Mouse (Mus musculus) CH12.LX (cell line): Measurements from ENCODE around the gene Prkx. TPM values are rescaled to one million over a fixed set of nuclear protein-coding genes. Genes with fewer than 3 reads are reported as not detected.

Experiments used
- DNase-seq: peaks from one replicate; pipeline ENCODE4 v3.0.0-alpha.2; 2013; ENCODE audit errors: extremely low read depth
- H3K27ac ChIP-seq: 2 replicates; pipeline ENCODE4 v1.5.1; 2012; ENCODE audit warnings: low read depth, mild to moderate bottlenecking, control low read depth, moderate library complexity; ENCODE audit not compliant: insufficient read depth
- H3K27me3 ChIP-seq: replicated peaks from 2 replicates; pipeline ENCODE3; 2012; ENCODE audit warnings: inconsistent platforms
- H3K36me3 ChIP-seq, 2 experiments: replicated peaks in 1 of 2; 2 replicates each; pipeline versions ENCODE3 to v1.6.1; 2012; ENCODE audit warnings: inconsistent platforms in 1 of 2, low read length in 1 of 2, mild to moderate bottlenecking in 1 of 2, mixed read lengths in 1 of 2, moderate library complexity in 1 of 2; ENCODE audit not compliant: control insufficient read depth in 1 of 2, insufficient read depth in 1 of 2
- H3K4me1 ChIP-seq, 2 experiments: 2 replicates each; pipeline ENCODE4 v1.6.1; 2012; ENCODE audit warnings: inconsistent platforms in 1 of 2, moderate library complexity in 1 of 2; ENCODE audit not compliant: insufficient read depth in 2 of 2, control insufficient read depth in 1 of 2
- H3K4me2 ChIP-seq: 2 replicates; pipeline ENCODE4 v1.6.1; 2012; ENCODE audit warnings: low read depth, mild to moderate bottlenecking, control low read depth; ENCODE audit not compliant: poor library complexity, insufficient read depth, severe bottlenecking
- H3K4me3 ChIP-seq, 3 experiments: fragments of 150-350 bp in 1 of 3; sonication (generic) in 1 of 3; replicated peaks in 1 of 3; 2 replicates each; pipeline versions ENCODE3 to v1.5.1; 2011 to 2012; ENCODE audit warnings: low read depth in 2 of 3, low read length in 2 of 3, mild to moderate bottlenecking in 2 of 3, moderate library complexity in 2 of 3, control low read depth in 1 of 3, improper control_type of control experiment in 1 of 3, inconsistent platforms in 1 of 3, mixed read lengths in 1 of 3; ENCODE audit not compliant: poor library complexity in 1 of 3
- H3K79me2 ChIP-seq: replicated peaks from 2 replicates; pipeline ENCODE4 v1.6.1; 2012; ENCODE audit warnings: mild to moderate bottlenecking, moderate library complexity; ENCODE audit not compliant: control insufficient read depth, poor library complexity, insufficient read depth, severe bottlenecking; ENCODE audit errors: extremely low read depth
- H3K9ac ChIP-seq: 2 replicates; pipeline ENCODE4 v1.6.1; 2012; ENCODE audit warnings: low read depth, mild to moderate bottlenecking, control low read depth, moderate library complexity; ENCODE audit not compliant: insufficient read depth
- H3K9me3 ChIP-seq: replicated peaks from 2 replicates; pipeline ENCODE3; 2012; ENCODE audit warnings: low read length, inconsistent platforms, mixed read lengths
- BHLHE40 ChIP-seq: IDR thresholded peaks from 2 replicates; pipeline ENCODE4 v1.6.1; 2011; ENCODE audit warnings: mild to moderate bottlenecking, low read depth, low read length, improper control_type of control experiment
- CHD2 ChIP-seq: IDR thresholded peaks from 2 replicates; pipeline ENCODE4 v1.6.1; 2011; ENCODE audit warnings: low read length, improper control_type of control experiment
- E2F4 ChIP-seq: IDR thresholded peaks from 2 replicates; pipeline ENCODE4 v1.6.1; 2011; ENCODE audit warnings: low read depth, low read length, improper control_type of control experiment; ENCODE audit not compliant: insufficient replicate concordance
- EP300 ChIP-seq: IDR thresholded peaks from 2 replicates; pipeline ENCODE4 v1.6.1; 2011; ENCODE audit warnings: low read length, improper control_type of control experiment
- ETS1 ChIP-seq: conservative IDR thresholded peaks from 2 replicates; pipeline ENCODE4 v1.6.1; 2012; ENCODE audit warnings: low read depth, mild to moderate bottlenecking, inconsistent platforms, low read length, improper control_type of control experiment, moderate library complexity
- IRF4 ChIP-seq: IDR thresholded peaks from 2 replicates; pipeline ENCODE4 v1.6.1; 2014; ENCODE audit warnings: low read depth, mild to moderate bottlenecking, inconsistent platforms, low read length, improper control_type of control experiment
- JUND ChIP-seq: conservative IDR thresholded peaks from 2 replicates; pipeline ENCODE4 v1.6.1; 2011; ENCODE audit warnings: low read depth, low read length, improper control_type of control experiment
- MAFK ChIP-seq: IDR thresholded peaks from 2 replicates; pipeline ENCODE4 v1.6.1; 2011; ENCODE audit warnings: low read length, improper control_type of control experiment; ENCODE audit not compliant: insufficient replicate concordance
- MEF2A ChIP-seq: IDR thresholded peaks from 2 replicates; pipeline ENCODE4 v1.6.1; 2014; ENCODE audit warnings: low read depth, mild to moderate bottlenecking, inconsistent platforms, low read length, improper control_type of control experiment, borderline replicate concordance
- RCOR1 ChIP-seq: conservative IDR thresholded peaks from 2 replicates; pipeline ENCODE4 v1.6.1; 2012; ENCODE audit warnings: low read depth, mild to moderate bottlenecking, inconsistent platforms, low read length, improper control_type of control experiment
- TBP ChIP-seq: conservative IDR thresholded peaks from 2 replicates; pipeline ENCODE4 v1.6.1; 2011; ENCODE audit warnings: low read depth, low read length, improper control_type of control experiment
- TCF12 ChIP-seq: IDR thresholded peaks from 2 replicates; pipeline ENCODE4 v1.6.1; 2014; ENCODE audit warnings: low read depth, mild to moderate bottlenecking, inconsistent platforms, low read length, improper control_type of control experiment
- UBTF ChIP-seq: IDR thresholded peaks from 2 replicates; pipeline ENCODE4 v1.6.1; 2012; ENCODE audit warnings: low read depth, mild to moderate bottlenecking, inconsistent platforms, low read length, improper control_type of control experiment, moderate library complexity
- ZMIZ1 ChIP-seq: IDR thresholded peaks from 2 replicates; pipeline ENCODE4 v1.6.1; 2012; ENCODE audit warnings: low read depth, mild to moderate bottlenecking, inconsistent platforms, low read length, improper control_type of control experiment
- dilution Hi-C: fragments of 300-500 bp; cut with MboI; formaldehyde crosslinking; loops from 2 replicates; pipeline ENCODE4 v1.14.3; 2020; ENCODE audit warnings: low sequenced_read_pairs; ENCODE audit not compliant: extremely low pct_unique_long_range_greater_than_20kb, extremely low pct_ligation_motif_present
- in situ Hi-C: fragments of 300-500 bp; cut with MboI; formaldehyde crosslinking; loops from 3 replicates; pipeline ENCODE4 v1.14.3; 2019; ENCODE audit warnings: low sequenced_read_pairs, low pct_ligation_motif_present, low pct_unique_long_range_greater_than_20kb, mixed read lengths
- polyA plus RNA-seq: library from polyadenylated mRNA; unstranded; fragments of >175 nt; gene quantifications from 2 replicates; pipeline ENCODE4 v1.2.1, GENCODE M21; 2012; ENCODE audit warnings: low read depth; ENCODE audit not compliant: insufficient read length
- total RNA-seq, 2 experiments: library from RNA; depleted of rRNA; stranded (reverse); fragments of 300-350 nt in 1 of 2; fragments of >200 nt in 1 of 2; gene quantifications; 2 replicates each; pipeline ENCODE4 v1.2.3; 2012 to 2014

Prkx gene
- total and polyA plus RNA-seq, 3 experiments = 10.4 to 15.2 (median 11.5) TPM

- 0 out of 2 replicates have a peak, but pooled peaks have one; percentile 14 for TF ChIP-seq EP300
- TF ChIP-seq E2F4 = no peak
- in situ Hi-C loops = no loop called here
- Histone ChIP-seq H3K9ac (no peak overlapping the region), H3K27me3 (no peaks in the 10 kb centered on the region), H3K27ac (no peak overlapping the region), H3K79me2 (no peaks in the 10 kb centered on the region), H3K9me3 (no peaks in the 10 kb centered on the region), H3K4me2 (no peak overlapping the region), H3K36me3 (no peaks in the 10 kb centered on the region), H3K4me3 (no peak overlapping the region), H3K4me1 (peaks cover 20 to 47% of the 10 kb centered on the region in 2 experiments)
- no peak for DNase-seq
- dilution Hi-C loops = no loop called here
These were observed 5.5 kb upstream of the Prkx start for GRCm38 (mm10) chrX:77801543-77801942.

- Histone ChIP-seq H3K4me3 (no peak overlapping the region), H3K79me2 (peaks cover 4% of the 10 kb centered on the region; the same call in 1 of the 2 replicates), H3K4me1 (peaks cover 20 to 47% of the 10 kb centered on the region in 2 experiments), H3K9ac (no peak overlapping the region), H3K36me3 (no peaks in the 10 kb centered on the region), H3K27me3 (no peaks in the 10 kb centered on the region), H3K9me3 (no peaks in the 10 kb centered on the region), H3K4me2 (no peak overlapping the region), H3K27ac (0 out of 2 replicates have a peak overlapping the region, but pooled peaks have one; percentile 83)
- TF ChIP-seq RCOR1 (0 out of 2 replicates have a peak, but pooled peaks have one; percentile 30), BHLHE40 (peak; percentile 58; the same call in 1 of the 2 replicates), UBTF (no peak), EP300 (peak; percentile 76), TBP (no peak), TCF12 (peak; percentile 58), CHD2 (peak; percentile 53; the same call in 1 of the 2 replicates), JUND (peak; percentile 26; the same call in 1 of the 2 replicates), IRF4 (peak; percentile 93), MEF2A (peak; percentile 51; the same call in 1 of the 2 replicates), MAFK (peak; percentile 29; the same call in 1 of the 2 replicates), ZMIZ1 (no peak), ETS1 (peak; percentile 61)
- in situ Hi-C loops = loop anchor here (10.0 kb wide), 1 partner anchor 55 kb away; no protein-coding TSS in a partner anchor
- no peak for DNase-seq
- dilution Hi-C loops = no loop called here
These were observed 3.5 kb upstream of the Prkx start for GRCm38 (mm10) chrX:77799554-77799953.
